Mouse (Mus musculus) erythroblast, embryonic 14.5 days (primary cell): Measurements from ENCODE around the gene Pnpla8. TPM values are rescaled to one million over a fixed set of nuclear protein-coding genes. Genes with fewer than 3 reads are reported as not detected.
A peak's percentile ranks its signal among the peaks of the same experiment; 100 is the strongest.
"Not testable (repeated sequence)": the region's sequence is repeated elsewhere in the genome, so short reads cannot be mapped to it uniquely, and the experiment has no call there.

Source experiments
- H3K27me3 ChIP-seq: 2 replicates; pipeline ENCODE4 v1.6.1; 2012; ENCODE audit warnings: inconsistent platforms; ENCODE audit not compliant: control insufficient read depth
- H3K36me3 ChIP-seq: 2 replicates; pipeline ENCODE4 v1.6.1; 2012; ENCODE audit warnings: mild to moderate bottlenecking, inconsistent platforms; ENCODE audit not compliant: control insufficient read depth
- H3K4me1 ChIP-seq: 2 replicates; pipeline ENCODE4 v1.6.1; 2012; ENCODE audit warnings: inconsistent platforms; ENCODE audit not compliant: control insufficient read depth
- H3K4me3 ChIP-seq: replicated peaks from 2 replicates; pipeline ENCODE3; 2012; ENCODE audit warnings: moderate library complexity, mild to moderate bottlenecking, inconsistent platforms
- H3K9me3 ChIP-seq: 2 replicates; pipeline ENCODE4 v1.6.1; 2012; ENCODE audit warnings: low read length, inconsistent platforms, mixed read lengths; ENCODE audit not compliant: control insufficient read depth
- GATA1 ChIP-seq: IDR thresholded peaks from 2 replicates; pipeline ENCODE4 v1.6.1; 2012; ENCODE audit warnings: low read length, inconsistent platforms, mixed read lengths
- TAL1 ChIP-seq: IDR thresholded peaks from 3 replicates; pipeline ENCODE4 v1.6.1; 2012; ENCODE audit warnings: low read length, inconsistent platforms, mixed read lengths
- polyA plus RNA-seq: library from polyadenylated mRNA; stranded (reverse); fragments of >175 nt; gene quantifications from 2 replicates; pipeline ENCODE4 v1.2.3, GENCODE M21; 2012

Pnpla8 gene
- polyA plus RNA-seq = 0.71 and 0.72 TPM in 2 replicates

DNA sequence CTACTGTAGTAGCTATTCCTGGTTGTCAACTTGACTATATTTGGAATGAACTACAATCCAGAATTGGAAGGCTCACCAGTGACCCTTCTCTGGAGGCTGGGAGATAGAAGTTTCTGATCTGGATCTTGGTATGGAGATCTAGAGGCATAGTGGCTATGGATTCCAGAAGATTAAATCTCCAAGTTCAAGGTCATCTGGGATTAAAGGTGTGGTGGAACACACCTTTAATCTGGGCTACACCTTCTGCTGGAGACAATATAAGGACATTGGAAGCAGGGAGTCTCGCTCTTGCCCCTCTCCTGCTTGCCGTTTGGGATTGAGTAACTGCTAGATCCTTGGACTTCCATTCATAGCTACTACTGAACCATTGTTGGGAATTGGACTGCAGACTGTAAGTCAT, at the start of gene Pnpla8:
TSS of gene Pnpla8 (plus strand) at position 301 of the 400 bp plus-strand sequence.
- H3K4me3 ChIP-seq = peak within 1 kb of the TSS; percentile 38
- not testable (repeated sequence) for H3K4me1 ChIP-seq, H3K9me3 ChIP-seq

DNA sequence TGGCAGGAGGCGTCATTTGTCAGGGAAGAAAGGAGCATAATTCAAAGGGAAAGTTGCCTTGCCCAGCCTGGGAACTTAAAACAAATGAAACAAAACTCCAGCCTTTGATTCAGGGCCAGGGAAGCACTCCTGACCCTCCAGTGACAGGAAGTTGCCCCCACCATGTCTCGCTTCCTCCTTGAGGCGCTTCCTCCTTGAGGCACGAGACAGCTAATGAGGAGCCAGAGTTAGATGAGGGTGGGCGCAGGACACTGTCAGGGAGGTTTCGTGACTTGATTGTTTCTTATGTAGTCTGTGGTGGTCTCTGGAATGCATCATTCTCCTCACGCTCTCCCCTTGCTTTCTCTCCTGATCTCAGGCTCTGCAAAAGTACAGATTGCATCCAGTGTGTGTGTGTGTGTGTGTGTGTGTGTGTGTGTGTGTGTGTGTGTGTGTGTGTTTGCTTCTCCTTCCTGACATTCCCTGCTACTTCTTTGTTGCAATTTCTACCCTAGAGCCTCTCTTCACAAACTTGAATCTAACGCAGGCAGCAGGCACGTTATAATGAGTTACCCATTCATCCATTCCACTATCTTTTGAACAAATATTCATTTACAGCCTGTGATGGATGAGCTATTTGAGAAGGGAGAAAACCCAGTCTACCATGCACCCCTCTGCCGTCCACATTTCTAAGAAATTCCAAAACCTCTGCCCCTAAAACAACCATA, 44.7 kb upstream of the Pnpla8 start:
- no peaks in the 10 kb centered on the region for H3K36me3 ChIP-seq
- H3K4me3 ChIP-seq = no peak overlapping the region
- no peaks in the 10 kb centered on the region for H3K4me1 ChIP-seq
- no peaks in the 10 kb centered on the region for H3K27me3 ChIP-seq
- H3K9me3 ChIP-seq = no peaks in the 10 kb centered on the region
- no peak for TF ChIP-seq TAL1
- no peak for TF ChIP-seq GATA1

More for the DNA sequence above, at the start of gene Pnpla8:
- H3K27me3 ChIP-seq = peaks cover 49% of the 10 kb centered on the region
- H3K36me3 ChIP-seq = not testable (repeated sequence)

DNA sequence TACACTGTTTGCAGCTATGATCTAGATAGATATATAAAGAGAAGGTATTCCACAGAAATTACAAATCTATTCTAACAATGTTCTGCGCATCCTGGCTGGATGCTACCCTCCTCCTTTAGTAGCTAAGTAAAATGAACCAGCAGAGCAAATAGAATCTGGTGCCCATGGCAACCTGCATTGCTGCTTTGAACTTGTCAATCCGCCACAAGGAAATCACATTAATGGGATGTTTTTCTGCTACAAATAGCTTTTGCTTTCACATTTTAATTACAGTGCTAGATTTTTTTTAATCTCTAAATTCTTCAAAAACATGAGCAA, 44.2 kb upstream of the Pnpla8 start:
- Histone ChIP-seq H3K36me3 (no peaks in the 10 kb centered on the region), H3K4me3 (no peak overlapping the region), H3K27me3 (no peaks in the 10 kb centered on the region), H3K9me3 (no peaks in the 10 kb centered on the region), H3K4me1 (no peaks in the 10 kb centered on the region)
- TF ChIP-seq GATA1 (no peak), TAL1 (no peak)

DNA sequence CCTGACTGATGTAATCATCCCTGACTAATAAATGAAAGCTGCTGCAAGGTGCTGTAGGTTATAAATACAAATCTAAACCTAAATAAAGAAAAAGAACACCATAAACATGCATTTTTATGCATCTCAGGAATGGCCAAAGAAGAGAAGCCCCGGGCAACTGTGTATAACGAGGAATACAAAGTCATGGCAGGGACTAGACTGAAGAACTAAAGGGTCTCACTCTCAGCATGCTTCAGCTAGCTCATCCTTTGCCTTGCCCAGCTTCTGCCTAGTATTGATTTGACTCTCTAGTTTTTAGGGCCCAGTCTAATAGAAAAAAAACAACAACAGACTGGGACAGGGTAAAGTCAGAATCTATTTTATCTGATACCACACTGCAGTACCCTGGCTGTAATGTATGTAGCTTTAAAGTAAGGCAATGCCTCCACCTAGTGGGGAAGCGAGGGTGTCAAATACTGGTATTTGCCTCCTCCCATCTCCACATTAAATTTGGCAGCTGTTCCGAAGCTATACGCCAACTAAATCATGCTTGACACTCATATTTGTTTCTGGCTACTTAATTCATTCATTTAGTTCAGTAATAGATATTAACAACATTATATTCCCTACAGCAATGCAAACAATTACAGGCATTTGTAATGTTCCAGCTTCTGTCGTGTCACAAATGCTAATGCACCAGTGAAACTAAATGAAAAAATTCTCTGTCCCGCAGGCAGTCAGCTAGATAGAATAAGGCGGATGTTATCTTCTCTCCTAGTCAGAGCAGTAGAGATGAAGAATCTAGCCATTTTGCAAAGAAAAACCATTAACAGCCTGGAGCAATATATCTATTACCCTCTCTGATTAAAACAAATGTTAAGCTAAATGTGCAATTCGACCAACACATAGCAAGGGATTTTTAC, 39.8 kb upstream of the Pnpla8 start:
- no peak overlapping the region for H3K4me3 ChIP-seq
- H3K27me3 ChIP-seq = no peaks in the 10 kb centered on the region
- H3K9me3 ChIP-seq = no peaks in the 10 kb centered on the region
- no peaks in the 10 kb centered on the region for H3K36me3 ChIP-seq
- H3K4me1 ChIP-seq = no peaks in the 10 kb centered on the region
- TF ChIP-seq TAL1 (no peak), GATA1 (no peak)

DNA sequence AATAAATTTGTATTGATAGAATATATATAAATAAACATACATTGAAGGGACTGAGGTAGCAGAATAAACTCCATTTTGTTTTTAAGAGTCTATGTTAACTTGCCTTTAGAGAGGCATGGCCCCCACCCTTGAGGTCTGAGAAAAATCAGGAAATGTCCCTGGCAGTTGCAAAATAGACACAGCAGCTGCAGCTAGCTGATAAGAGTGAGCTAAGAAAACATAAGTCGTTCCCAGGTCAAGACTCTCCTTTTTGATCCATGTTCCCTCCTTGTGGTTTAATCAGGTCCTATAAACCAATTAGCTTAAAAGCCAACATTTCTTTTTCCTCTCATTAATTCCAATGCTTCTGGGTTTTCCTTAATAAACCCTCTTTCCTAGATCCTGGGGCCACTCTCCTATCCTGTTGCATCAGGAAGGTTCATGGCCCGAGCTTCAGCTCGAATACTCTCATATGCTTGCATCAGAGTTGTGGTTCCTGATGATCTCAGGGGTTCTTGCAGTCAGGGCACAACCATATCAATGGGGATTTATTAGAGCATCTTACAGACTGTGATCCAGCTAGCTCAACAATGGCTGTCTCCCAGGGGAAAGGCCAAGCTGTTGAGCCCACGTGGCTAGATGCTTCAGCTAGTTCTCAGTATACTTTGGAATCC, 23.2 kb upstream of the Pnpla8 start:
- Histone ChIP-seq H3K27me3 (no peaks in the 10 kb centered on the region), H3K9me3 (no peaks in the 10 kb centered on the region), H3K4me3 (no peak overlapping the region), H3K36me3 (peaks cover 6% of the 10 kb centered on the region), H3K4me1 (peaks cover 5% of the 10 kb centered on the region)
- no peak for TF ChIP-seq GATA1
- TF ChIP-seq TAL1 = peak; percentile 34; the same call in 1 of the 3 replicates

DNA sequence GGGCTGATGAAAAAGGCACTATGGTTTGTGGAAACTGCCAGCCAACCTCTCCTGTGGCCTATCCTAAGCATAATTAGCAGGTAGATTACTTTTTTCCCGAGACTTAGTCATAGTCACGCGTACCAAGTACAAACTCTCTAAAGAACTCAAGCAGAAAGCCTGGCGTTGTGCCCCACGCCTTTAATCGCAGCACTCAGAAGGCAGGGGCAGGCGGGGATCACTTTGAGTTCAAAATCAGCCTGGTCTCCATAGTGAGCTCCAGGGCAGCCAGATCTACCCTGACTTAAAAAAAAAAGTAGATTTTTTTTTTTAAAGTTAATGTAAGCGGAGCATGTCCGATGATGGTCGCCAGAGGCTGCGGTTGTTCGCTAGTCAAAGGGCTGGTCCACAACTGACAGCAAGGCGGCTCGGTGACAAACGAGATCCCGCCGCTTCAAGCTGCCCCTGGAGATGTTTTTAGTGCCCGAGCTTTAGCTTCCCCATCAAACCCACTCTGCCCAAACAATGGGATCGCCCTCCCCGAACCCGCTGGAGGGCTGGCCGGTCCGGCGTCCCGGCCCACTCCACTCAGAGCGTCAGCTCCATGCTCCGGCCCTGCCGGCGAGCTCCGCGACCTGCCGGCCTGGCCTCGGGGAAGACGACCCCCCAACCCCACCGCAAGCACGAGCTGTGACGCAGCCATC, 11.9 kb upstream of the Pnpla8 start:
- Histone ChIP-seq H3K27me3 (peaks cover 3% of the 10 kb centered on the region; the same call in 1 of the 2 replicates), H3K36me3 (peaks cover 11% of the 10 kb centered on the region), H3K4me1 (peaks cover 29% of the 10 kb centered on the region), H3K4me3 (peak overlapping the region; percentile 96), H3K9me3 (no peaks in the 10 kb centered on the region)
- no peak for TF ChIP-seq TAL1
- no peak for TF ChIP-seq GATA1

DNA sequence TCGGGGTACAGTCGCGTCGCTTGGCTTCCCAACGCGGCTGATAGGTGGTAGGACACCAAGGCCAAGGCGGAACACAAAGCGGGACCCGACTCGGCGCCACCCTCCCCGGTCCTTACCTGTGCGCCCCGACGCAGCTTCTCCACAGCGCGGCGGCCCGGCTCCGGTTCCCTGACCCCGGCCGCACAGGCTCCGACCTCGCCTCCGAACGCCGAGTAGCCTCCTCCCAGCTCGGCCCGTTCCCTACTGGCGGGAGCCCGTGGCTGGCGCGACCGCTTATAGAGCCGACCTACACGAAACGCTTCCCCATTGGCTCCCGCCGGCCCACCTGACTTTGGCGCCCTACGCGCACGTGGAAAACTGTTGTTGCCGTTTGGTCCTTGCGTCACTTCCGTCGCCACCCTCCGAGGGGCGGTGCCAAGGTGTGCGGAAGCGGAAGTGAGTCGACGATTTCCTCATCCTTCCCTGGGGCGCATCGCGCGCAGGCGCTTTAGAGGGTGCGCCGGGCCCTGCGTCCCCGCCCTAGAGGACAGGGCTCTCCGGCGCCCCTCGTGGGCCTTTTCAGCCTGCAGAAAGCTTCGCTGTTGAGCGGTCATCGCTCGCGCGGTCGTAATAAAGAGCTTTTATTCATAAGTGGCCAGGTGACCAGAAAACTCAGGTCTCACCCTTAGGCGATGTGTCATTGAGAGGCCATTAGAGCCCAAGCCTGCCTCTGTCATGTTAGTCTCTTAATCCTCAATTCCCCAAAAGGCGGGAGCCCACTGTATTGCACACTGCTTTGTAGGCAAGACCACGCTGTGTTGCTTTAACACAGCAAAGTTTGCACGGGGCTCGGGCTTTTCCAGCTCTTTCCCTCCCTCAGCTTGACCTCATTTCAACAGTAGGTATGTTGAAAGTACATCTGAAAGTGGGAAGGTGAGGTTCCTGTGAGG, 11.1 kb upstream of the Pnpla8 start, which contains the start of gene Dnajb9:
TSS of gene Dnajb9 (minus strand) at position 503 of the 929 bp plus-strand sequence.
- peaks cover 7% of the 10 kb centered on the region for H3K27me3 ChIP-seq
- H3K9me3 ChIP-seq = no peaks in the 10 kb centered on the region
- peaks cover 9% of the 10 kb centered on the region for H3K36me3 ChIP-seq
- H3K4me1 ChIP-seq = peaks cover 29% of the 10 kb centered on the region
- peak within 1 kb of the TSS; percentile 96 for H3K4me3 ChIP-seq
- TF ChIP-seq TAL1 = no peak
- TF ChIP-seq GATA1 = no peak

DNA sequence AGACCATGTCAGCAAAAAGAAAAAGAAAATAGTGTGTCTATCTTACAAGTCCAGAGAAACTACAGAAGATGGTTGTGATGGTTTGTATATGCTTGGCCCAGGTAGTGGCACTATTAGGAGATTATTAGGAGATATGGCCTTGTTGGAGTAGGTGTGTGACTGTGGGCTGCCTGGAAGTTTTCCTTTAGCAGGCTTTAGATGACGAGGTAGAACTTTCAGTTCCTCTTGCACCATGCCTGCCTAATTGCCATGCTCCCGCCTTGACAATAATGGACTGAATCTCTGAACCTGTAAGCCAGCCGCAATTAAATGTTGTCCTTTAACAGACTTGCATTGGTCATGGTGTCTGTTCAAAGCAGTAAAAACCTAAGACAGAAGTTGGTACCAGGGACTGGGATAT, 9.6 kb upstream of the Pnpla8 start:
- TF ChIP-seq GATA1 (no peak), TAL1 (no peak)
- Histone ChIP-seq H3K9me3 (no peaks in the 10 kb centered on the region), H3K36me3 (peaks cover 2% of the 10 kb centered on the region; the same call in 1 of the 2 replicates)

More for the DNA sequence above, 9.6 kb upstream of the Pnpla8 start:
- H3K4me1 ChIP-seq = peaks cover 29% of the 10 kb centered on the region
- H3K27me3 ChIP-seq = peaks cover 7% of the 10 kb centered on the region
- no peak overlapping the region for H3K4me3 ChIP-seq
